Mouse (Mus musculus) bone marrow, adult 2 months (tissue): ENCODE measurements around the gene Far2.

Source experiments
- CTCF ChIP-seq: fragments of 200-500 bp; IDR thresholded peaks from 2 replicates; pipeline ENCODE4 v1.5.1; 2011; ENCODE audit warnings: low read length, control low read depth; ENCODE audit not compliant: control insufficient read depth, insufficient read depth
- POLR2A ChIP-seq: fragments of 200-500 bp; IDR thresholded peaks from 2 replicates; pipeline ENCODE4 v1.6.1; 2011; ENCODE audit warnings: low read depth, mild to moderate bottlenecking, control low read depth, low read length, borderline replicate concordance; ENCODE audit not compliant: control insufficient read depth

DNA sequence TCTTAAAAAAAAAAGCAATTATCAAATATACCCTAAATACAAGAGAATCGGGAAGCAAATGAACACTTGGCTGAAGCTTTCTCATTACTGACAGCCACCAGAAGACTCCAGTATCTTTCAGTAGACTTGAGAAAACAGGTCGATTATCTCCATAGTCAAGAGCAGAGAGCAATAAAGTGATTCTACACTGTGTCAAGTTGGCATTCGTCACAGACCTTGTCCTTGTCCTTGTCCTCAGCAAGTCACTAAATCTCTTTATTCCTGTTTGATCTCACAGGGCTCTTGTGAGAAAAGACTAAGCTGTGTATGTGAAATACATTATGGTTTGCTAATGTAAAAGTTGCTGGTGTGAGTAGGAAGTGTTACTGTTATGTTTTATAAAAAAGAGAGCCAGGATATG lies 16.1 kb downstream of the Far2 start:
- no peak for TF ChIP-seq POLR2A
- no peak for TF ChIP-seq CTCF
